Mouse (Mus musculus): ENCODE measurements around the gene Rpn2.

DNA sequence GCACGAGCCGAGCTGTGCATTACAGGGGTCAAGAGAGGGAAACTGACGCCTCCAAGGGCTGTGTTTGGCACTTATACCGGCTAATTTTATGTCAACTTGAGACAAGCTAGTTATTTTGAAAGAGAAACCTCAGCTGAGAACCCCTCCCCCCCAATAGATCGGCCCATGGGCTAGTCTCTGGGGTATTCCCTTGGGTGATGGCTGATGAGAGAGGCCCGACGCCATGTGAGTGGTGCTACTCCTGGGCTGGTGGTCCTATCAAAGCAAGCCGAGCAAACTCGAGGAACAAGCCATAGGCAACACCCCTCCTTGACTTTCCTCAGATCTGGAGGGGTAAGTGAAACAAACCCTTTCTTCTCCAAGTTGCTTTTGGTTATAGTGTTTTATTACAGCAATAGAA is 16.3 kb upstream of the Rpn2 start:
- no peak for TF ChIP-seq CTCF (IDR thresholded peaks at IDR 0.05; ENCODE audit: low read depth, low read length)
- TF ChIP-seq POLR2A (IDR thresholded peaks at IDR 0.05; ENCODE audit: extremely low read depth, insufficient read depth, low read length): no peak
